Mouse (Mus musculus): Measurements from ENCODE around the gene Atmin.

- no peak for TF ChIP-seq RAD21 (IDR thresholded peaks at IDR 0.05; ENCODE audit: low read depth, low read length)
- TF ChIP-seq CTCF (IDR thresholded peaks at IDR 0.05 in 2 of 3, conservative IDR thresholded peaks at IDR 0.05 in 1 of 3; ENCODE audit: control insufficient read depth in 1 of 3, insufficient read depth in 1 of 3, low read depth in 2 of 3, low read length in 3 of 3, poor library complexity in 1 of 3, severe bottlenecking in 1 of 3), result no peak
- no peak for TF ChIP-seq CHD2 (IDR thresholded peaks at IDR 0.05; ENCODE audit: low read length)
- no peak for TF ChIP-seq POLR2A (IDR thresholded peaks at IDR 0.05; ENCODE audit: control insufficient read depth in 1 of 2, insufficient read depth in 1 of 2, low read depth in 1 of 2, low read length in 2 of 2, poor library complexity in 1 of 2)
- 0 out of 2 replicates have a peak, but pooled peaks have one; percentile 17 for TF ChIP-seq HCFC1 (IDR thresholded peaks at IDR 0.05; ENCODE audit: low read depth, low read length)
- no peak for TF ChIP-seq POLR2AphosphoS5 (IDR thresholded peaks at IDR 0.05; ENCODE audit: borderline replicate concordance, low read depth, low read length)
- no peak for TF ChIP-seq ZC3H11A (IDR thresholded peaks at IDR 0.05; ENCODE audit: low read depth, low read length)
- 0 out of 2 replicates have a peak, but pooled peaks have one; percentile 42 for TF ChIP-seq SIN3A (IDR thresholded peaks at IDR 0.05; ENCODE audit: low read length)
- no peak for TF ChIP-seq KAT2A (conservative IDR thresholded peaks at IDR 0.05; ENCODE audit: low read depth, low read length)
Measured at GRCm38 (mm10) chr8:116946268-116946838, 3.2 kb downstream of the Atmin start.

Measured in MEL (cell line).